Mouse (Mus musculus) urinary bladder, postnatal 4 days (tissue): ENCODE data around the gene Olfr836.
"Not testable (repeated sequence)": the region's sequence is repeated elsewhere in the genome, so short reads cannot be mapped to it uniquely, and the experiment has no call there.

Source experiments
- DNase-seq, 2 experiments: peaks; one replicate each; pipeline ENCODE4 v3.0.0; 2021 to 2022; ENCODE audit warnings: low spot score in 2 of 2

Gene Olfr836

GRCm38 (mm10) chr9:19120082-19120481, at the start of gene Olfr836:
Gene Olfr836, plus strand, starts transcription at chr9:19120382.
- DNase-seq: no peak

- DNase-seq: no peak
Observed at GRCm38 (mm10) chr9:19084986-19085385, 35.2 kb upstream of the Olfr836 start.

- not testable (repeated sequence) for DNase-seq
Observed at GRCm38 (mm10) chr9:19092889-19093753, 27.1 kb upstream of the Olfr836 start.

- no peak for DNase-seq
Observed at GRCm38 (mm10) chr9:19097286-19097685, 22.9 kb upstream of the Olfr836 start.

GRCm38 (mm10) chr9:19136017-19136416, 15.8 kb downstream of the Olfr836 start, which contains the start of gene Olfr837:
Gene Olfr837, plus strand, starts transcription at chr9:19136317.
- no peak for DNase-seq
